11 mouse cellular contexts compared by ENCODE assay signal in genomic region chr2:138939367-138939766, GRCm38 (mm10).
"Had no signal": no experiment of that assay in that cellular context is flagged by ENCODE, and none has a peak within 500 bp of the region (broad histone marks: within the 10 kb centered on the region; RNA-seq: fewer than 3 reads in every experiment).

No protein-coding gene starts in this region.

- DNase-seq: kidney, postnatal 10 days; kidney, postnatal 36 days; layer of hippocampus, postnatal 36 days; liver; lung, adult 18-20 months; lung, postnatal 10 days; lung, postnatal 36 days; retina, postnatal 1 day; right cerebral cortex, postnatal 25 days; spleen, adult 18-20 months; thymus, postnatal 25 days had no signal
